ENCODE assay signal across 19 mouse cellular contexts in the genomic region with DNA sequence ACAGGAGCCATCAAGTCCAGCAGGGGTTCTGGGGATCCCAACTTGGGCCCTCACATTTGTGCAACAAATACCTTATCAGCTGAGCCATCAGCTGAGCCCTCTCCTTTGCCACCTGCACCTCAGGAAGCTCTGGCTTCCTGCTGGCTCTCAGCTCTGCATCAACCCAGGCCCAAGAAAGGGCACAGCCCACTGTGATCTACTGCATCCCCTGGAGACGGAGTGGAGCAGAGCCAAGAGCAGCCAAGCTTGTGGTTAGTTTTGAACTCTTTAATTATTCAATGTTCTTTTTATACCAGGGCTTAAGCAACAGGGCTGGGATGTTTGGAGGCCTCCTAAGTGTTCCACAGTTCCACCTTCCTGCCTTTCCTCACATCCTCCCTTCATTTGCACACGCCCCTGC. TPM values are rescaled to one million over a fixed set of nuclear protein-coding genes. Genes with fewer than 3 reads are reported as not detected.
A peak's percentile ranks its signal among the peaks of the same experiment; 100 is the strongest.
DNase-seq lines count a peak whose midpoint lies in the region; ATAC-seq lines count a peak whose summit lies in the region.
"Had no signal": no experiment of that assay in that cellular context is flagged by ENCODE, and none has a peak within 500 bp of the region (broad histone marks: within the 10 kb centered on the region; RNA-seq: fewer than 3 reads in every experiment).

No protein-coding gene starts in this region.

- ATAC-seq in common myeloid progenitor, adult 5-6 weeks (replicated peaks; ENCODE audit: low read depth, poor library complexity, severe bottlenecking): peak; percentile 53
- no peak for ATAC-seq in monocyte, adult 5-6 weeks (replicated peaks; ENCODE audit: insufficient number of reproducible peaks, low FRiP score, low TSS enrichment, poor library complexity, severe bottlenecking)
- ATAC-seq: CD4-positive, CD25-positive, alpha-beta regulatory T cell, adult 4 months; forebrain, embryonic 16.5 days had no signal

- peak; percentile 11 to 55 for DNase-seq in kidney, postnatal 25 days
- DNase-seq in kidney, postnatal 10 days: no peak
- peak; percentile 50 for DNase-seq in naive thymus-derived CD4-positive, alpha-beta T cell, adult 2 months (ENCODE audit: low read depth)
- no peak for DNase-seq in heart, postnatal 4 days
- no peak for DNase-seq in cerebellum, adult 11 months
- no peak for DNase-seq in heart, adult 9 months (ENCODE audit: low spot score in 2 of 2)
- DNase-seq: adrenal gland, postnatal 14 days; cerebellum, adult 8-10 months; heart, adult 18-20 months; kidney, postnatal 14 days; lung, postnatal 14 days; right cerebral cortex, postnatal 4 days had no signal

RNA-seq across cellular contexts. Expression of a gene that starts 13.7 kb away (rescaled TPM):
- total RNA-seq in common myeloid progenitor, adult 5-6 weeks (2017): 0.92 TPM in 1 of 2 replicates, not detected in the other
- total RNA-seq in heart, postnatal 4 days (2021): under 1 TPM in 1 of 2 experiments, not detected in 1; 0.14 TPM
- total RNA-seq in monocyte, adult 5-6 weeks (2017): not detected in 3 replicates
- total RNA-seq: adrenal gland, postnatal 14 days; gastrocnemius, adult 18-20 months; layer of hippocampus, postnatal 14 days; left cerebral cortex, postnatal 25 days had no signal

RNA-seq across cellular contexts. Expression of a gene that starts 25.6 kb away (rescaled TPM):
- not detected in 2 replicates for total RNA-seq in common myeloid progenitor, adult 5-6 weeks (2017)
- total RNA-seq in heart, postnatal 4 days (2021): under 1 TPM; 0.71 to 0.77 TPM
- not detected in 3 replicates for total RNA-seq in monocyte, adult 5-6 weeks (2017)

RNA-seq across cellular contexts. Expression of a gene that starts 28.3 kb away (rescaled TPM):
- total RNA-seq in common myeloid progenitor, adult 5-6 weeks (2017): 7.4 and 10.0 TPM in 2 replicates
- total RNA-seq in heart, postnatal 4 days (2021): 1 to 10 TPM; 6.2 to 7.1 TPM
- total RNA-seq in monocyte, adult 5-6 weeks (2017): 1.3 to 1.6 TPM in 2 of 3 replicates, not detected in the other

RNA-seq across cellular contexts. Expression of a gene that starts 45.1 kb away (rescaled TPM):
- 30.1 and 31.1 TPM in 2 replicates for total RNA-seq in common myeloid progenitor, adult 5-6 weeks (2017)
- total RNA-seq in heart, postnatal 4 days (2021): not detected
- not detected in 3 replicates for total RNA-seq in monocyte, adult 5-6 weeks (2017)
- total RNA-seq: gastrocnemius, adult 18-20 months; heart, adult 18-20 months; layer of hippocampus, postnatal 14 days; left cerebral cortex, postnatal 25 days had no signal

RNA-seq across cellular contexts. Expression of a gene that starts 48.5 kb away (rescaled TPM):
- total RNA-seq in common myeloid progenitor, adult 5-6 weeks (2017): 37.5 and 40.1 TPM in 2 replicates
- 10 to 100 TPM; 55.0 to 59.6 TPM for total RNA-seq in heart, postnatal 4 days (2021)
- 13.0 to 27.0 TPM (median 24.1 TPM) in 3 replicates for total RNA-seq in monocyte, adult 5-6 weeks (2017)

Comparison
In these comparisons a context has a peak if more than half of its experiments do, and no peak if none do; other contexts are left out.
1. DNase-seq: peak in kidney, postnatal 25 days (2 of 2) and naive thymus-derived CD4-positive, alpha-beta T cell, adult 2 months (single experiment); none in kidney, postnatal 10 days (single experiment), heart, postnatal 4 days (single experiment), cerebellum, adult 11 months (single experiment) and heart, adult 9 months (0 of 2).